Mouse (Mus musculus) midbrain, embryonic 12.5 days (tissue): ENCODE measurements at regions not wholly inside any gene's neighbourhood (a gene's known extent, or its start where the extent isn't known, plus 50 kb on each side); places are given as distances from the start of the nearest gene placed in this dataset.

Experiments used
- ATAC-seq: fragments of 200-750 bp; cut with Nextera tagmentation; 2 replicates; pipeline ENCODE4 v1.8.0; 2017; ENCODE audit warnings: low read depth, moderate TSS enrichment, moderate library complexity; ENCODE audit not compliant: low FRiP score
- H3K27ac ChIP-seq: fragments of 300-500 bp; sonication (generic); replicated peaks from 2 replicates; pipeline ENCODE4 v1.5.1; 2016; ENCODE audit warnings: mild to moderate bottlenecking
- H3K27me3 ChIP-seq: fragments of 300-500 bp; sonication (generic); 2 replicates; pipeline ENCODE4 v1.6.1; 2016; ENCODE audit warnings: mild to moderate bottlenecking
- H3K36me3 ChIP-seq: fragments of 300-500 bp; sonication (generic); 2 replicates; pipeline ENCODE4 v1.6.1; 2016
- H3K4me1 ChIP-seq: fragments of 300-500 bp; sonication (generic); 2 replicates; pipeline ENCODE4 v1.6.1; 2016
- H3K4me2 ChIP-seq: fragments of 300-500 bp; sonication (generic); replicated peaks from 2 replicates; pipeline ENCODE4 v1.6.1; 2016; ENCODE audit warnings: mild to moderate bottlenecking, moderate library complexity
- H3K4me3 ChIP-seq: fragments of 300-500 bp; sonication (generic); 2 replicates; pipeline ENCODE4 v1.5.1; 2016; ENCODE audit warnings: mild to moderate bottlenecking
- H3K9ac ChIP-seq: fragments of 300-500 bp; sonication (generic); replicated peaks from 2 replicates; pipeline ENCODE4 v1.6.1; 2016; ENCODE audit warnings: mild to moderate bottlenecking, moderate library complexity
- H3K9me3 ChIP-seq: fragments of 300-500 bp; sonication (generic); 2 replicates; pipeline ENCODE4 v1.6.1; 2016; ENCODE audit warnings: mild to moderate bottlenecking
- WGBS: fragments of 180-500 bp; shearing (Covaris S2); methylation state at CpG from one replicate; pipeline ENCODE4 v1.1.7; 2016; 5-methylcytosine and 5-hydroxymethylcytosine counted together

GRCm38 (mm10) chr8:23314275-23315123 is 903.3 kb downstream of the Mrps31 start:
- ATAC-seq = no peak
- H3K27me3 ChIP-seq = no peaks in the 10 kb centered on the region
- H3K4me3 ChIP-seq = no peak overlapping the region
- peaks cover 7% of the 10 kb centered on the region; the same call in 1 of the 2 replicates for H3K9me3 ChIP-seq
- 83% methylated on average over 16 of the region's 16 CpGs for WGBS
- no peak overlapping the region for H3K4me2 ChIP-seq
- H3K36me3 ChIP-seq = no peaks in the 10 kb centered on the region
- no peak overlapping the region for H3K9ac ChIP-seq
- no peaks in the 10 kb centered on the region for H3K4me1 ChIP-seq
- H3K27ac ChIP-seq = no peak overlapping the region

- Histone ChIP-seq H3K36me3 (no peaks in the 10 kb centered on the region), H3K4me2 (no peak overlapping the region), H3K27me3 (no peaks in the 10 kb centered on the region), H3K4me1 (no peaks in the 10 kb centered on the region), H3K9me3 (no peaks in the 10 kb centered on the region), H3K27ac (no peak overlapping the region), H3K9ac (no peak overlapping the region), H3K4me3 (no peak overlapping the region)
- no peak for ATAC-seq
- 60% methylated on average over 9 of the region's 9 CpGs for WGBS
These were observed 908.4 kb downstream of the Mrps31 start for GRCm38 (mm10) chr8:23319556-23319955.

DNA sequence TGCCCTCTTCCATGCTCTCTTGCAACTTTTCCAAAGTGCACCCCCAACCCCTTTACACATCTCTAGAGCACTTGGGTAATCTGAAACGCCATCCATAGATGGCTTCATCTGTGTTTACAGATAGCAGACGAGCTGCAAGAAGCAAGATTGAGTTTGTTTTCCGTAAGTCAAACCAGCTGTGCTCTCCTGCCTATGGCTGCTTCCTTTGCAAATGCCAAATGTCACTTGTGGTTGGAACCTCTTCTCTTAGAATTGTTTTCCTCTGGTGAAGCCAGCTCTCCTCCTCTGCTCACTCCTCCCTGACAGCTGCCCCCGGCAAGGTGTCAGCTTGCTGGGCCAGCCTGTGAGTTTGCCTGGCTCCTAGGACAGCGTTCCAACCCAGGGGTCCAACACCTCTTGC is 910.0 kb downstream of the Mrps31 start:
- no peak for ATAC-seq

DNA sequence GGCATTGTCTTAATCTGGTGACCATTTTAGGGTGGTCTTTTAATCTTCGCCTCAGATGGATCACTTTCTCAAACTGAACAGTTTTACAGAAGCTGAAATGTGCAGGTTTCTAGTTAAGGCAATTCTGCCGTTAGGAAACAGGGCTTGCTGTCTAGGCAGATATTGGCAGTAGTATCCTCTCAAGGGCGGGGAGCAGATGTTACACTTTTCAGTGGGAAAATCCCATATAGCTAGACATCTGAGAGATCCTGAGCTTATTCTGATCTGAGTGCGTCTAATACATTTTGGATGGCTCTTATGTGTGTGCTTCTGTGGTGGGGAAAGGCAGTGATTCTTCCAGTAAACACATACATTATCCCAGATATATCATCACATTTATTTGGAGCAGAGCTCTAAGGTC is 916.1 kb downstream of the Mrps31 start:
- Histone ChIP-seq H3K4me3 (no peak overlapping the region), H3K36me3 (no peaks in the 10 kb centered on the region), H3K27me3 (no peaks in the 10 kb centered on the region), H3K27ac (no peak overlapping the region), H3K9me3 (no peaks in the 10 kb centered on the region), H3K4me2 (no peak overlapping the region), H3K4me1 (no peaks in the 10 kb centered on the region), H3K9ac (no peak overlapping the region)
- no peak for ATAC-seq
- 85% methylated on average over 4 of the region's 4 CpGs for WGBS

More for the DNA sequence above, 910.0 kb downstream of the Mrps31 start:
- H3K27me3 ChIP-seq = no peaks in the 10 kb centered on the region
- no peak overlapping the region for H3K4me2 ChIP-seq
- no peak overlapping the region for H3K4me3 ChIP-seq
- H3K4me1 ChIP-seq = no peaks in the 10 kb centered on the region
- no peak overlapping the region for H3K9ac ChIP-seq
- no peaks in the 10 kb centered on the region for H3K9me3 ChIP-seq
- no peak overlapping the region for H3K27ac ChIP-seq
- no peaks in the 10 kb centered on the region for H3K36me3 ChIP-seq
- 74% methylated on average over 5 of the region's 5 CpGs for WGBS

- Histone ChIP-seq H3K9ac (no peak overlapping the region), H3K4me2 (no peak overlapping the region), H3K9me3 (peaks cover 3% of the 10 kb centered on the region; the same call in 1 of the 2 replicates), H3K4me1 (no peaks in the 10 kb centered on the region), H3K27me3 (no peaks in the 10 kb centered on the region), H3K27ac (no peak overlapping the region), H3K4me3 (no peak overlapping the region), H3K36me3 (no peaks in the 10 kb centered on the region)
- no peak for ATAC-seq
- 25% methylated on average over 4 of the region's 4 CpGs for WGBS
These were observed 933.0 kb downstream of the Mrps31 start for GRCm38 (mm10) chr8:23344161-23344560.

GRCm38 (mm10) chr8:23351367-23351930 is 940.3 kb downstream of the Mrps31 start:
- 87% methylated on average over 15 of the region's 15 CpGs for WGBS
- Histone ChIP-seq H3K36me3 (no peaks in the 10 kb centered on the region), H3K4me2 (no peak overlapping the region), H3K4me3 (no peak overlapping the region), H3K4me1 (no peaks in the 10 kb centered on the region), H3K9me3 (no peaks in the 10 kb centered on the region), H3K27me3 (no peaks in the 10 kb centered on the region), H3K27ac (no peak overlapping the region), H3K9ac (no peak overlapping the region)
- ATAC-seq = no peak

- 61% methylated on average over 6 of the region's 6 CpGs for WGBS
- ATAC-seq = no peak
These were observed 941.3 kb downstream of the Mrps31 start for GRCm38 (mm10) chr8:23352259-23353106.

DNA sequence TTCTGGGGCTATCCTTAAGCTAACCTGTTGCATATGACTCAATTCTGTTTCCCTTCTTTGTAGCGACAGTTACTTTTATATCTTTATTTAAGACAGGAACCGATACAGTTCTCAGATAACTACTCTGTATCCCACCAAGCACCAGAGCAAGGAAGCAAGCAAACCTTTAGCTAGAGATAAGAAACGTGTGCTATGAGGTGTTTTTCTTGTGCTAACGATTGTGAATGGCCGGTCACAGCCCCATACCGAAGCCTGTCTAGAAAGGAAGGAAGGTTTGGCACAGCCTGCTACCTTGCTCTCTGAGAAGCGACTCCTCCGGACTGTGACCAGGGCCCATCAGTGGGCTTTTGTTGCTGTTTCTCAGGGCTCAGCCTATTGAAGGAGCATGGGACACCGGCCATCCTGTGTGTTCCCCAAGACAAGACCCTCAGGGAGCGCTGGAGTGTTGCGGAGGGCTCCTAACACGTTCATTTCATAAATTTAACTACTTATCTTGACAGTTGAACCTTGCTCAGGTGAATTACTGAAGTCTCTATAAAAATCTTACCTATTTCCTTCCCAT is 949.0 kb downstream of the Mrps31 start:
- Histone ChIP-seq H3K4me1 (peaks cover 11% of the 10 kb centered on the region; the same call in 1 of the 2 replicates), H3K9me3 (0 out of 2 replicates have a peak, but pooled peaks cover 5% of the 10 kb centered on the region), H3K27ac (peak overlapping the region; percentile 63), H3K4me3 (no peak overlapping the region), H3K27me3 (no peaks in the 10 kb centered on the region), H3K4me2 (no peak overlapping the region), H3K36me3 (no peaks in the 10 kb centered on the region), H3K9ac (no peak overlapping the region)
- 34% methylated on average over 12 of the region's 12 CpGs for WGBS
- peak; percentile 60; the same call in 1 of the 2 replicates for ATAC-seq

More at GRCm38 (mm10) chr8:23352259-23353106, 941.3 kb downstream of the Mrps31 start:
- no peaks in the 10 kb centered on the region for H3K36me3 ChIP-seq
- no peaks in the 10 kb centered on the region for H3K9me3 ChIP-seq
- no peak overlapping the region for H3K4me2 ChIP-seq
- no peak overlapping the region for H3K4me3 ChIP-seq
- H3K4me1 ChIP-seq = no peaks in the 10 kb centered on the region
- no peaks in the 10 kb centered on the region for H3K27me3 ChIP-seq
- H3K9ac ChIP-seq = no peak overlapping the region
- H3K27ac ChIP-seq = no peak overlapping the region

- WGBS = 3% methylated on average over 9 of the region's 9 CpGs
- H3K27ac ChIP-seq = peak overlapping the region; percentile 74
- peak; percentile 96 for ATAC-seq
- H3K9me3 ChIP-seq = 0 out of 2 replicates have a peak, but pooled peaks cover 5% of the 10 kb centered on the region
- H3K36me3 ChIP-seq = no peaks in the 10 kb centered on the region
- H3K27me3 ChIP-seq = no peaks in the 10 kb centered on the region
- H3K4me3 ChIP-seq = no peak overlapping the region
- peaks cover 11% of the 10 kb centered on the region; the same call in 1 of the 2 replicates for H3K4me1 ChIP-seq
- H3K4me2 ChIP-seq = 0 out of 2 replicates have a peak overlapping the region, but pooled peaks have one; percentile 8
- 0 out of 2 replicates have a peak overlapping the region, but pooled peaks have one; percentile 17 for H3K9ac ChIP-seq
These were observed 949.7 kb downstream of the Mrps31 start for GRCm38 (mm10) chr8:23360850-23361274.
